Mouse (Mus musculus) liver, postnatal 0 days (tissue): ENCODE measurements around the gene Cited2.

Source experiments
- CTCF ChIP-seq: sonication (generic); IDR thresholded peaks from 2 replicates; pipeline ENCODE4 v1.5.1; 2016; ENCODE audit warnings: antibody characterized with exemption, low read depth
- EP300 ChIP-seq: IDR thresholded peaks from 2 replicates; pipeline ENCODE4 v1.6.1; 2016; ENCODE audit warnings: antibody characterized with exemption, low read depth, mild to moderate bottlenecking

GRCm38 (mm10) chr10:17772364-17772763, 49.3 kb downstream of the Cited2 start:
- no peak for TF ChIP-seq EP300
- TF ChIP-seq CTCF, result no peak
